Mouse (Mus musculus) intestine, postnatal 0 days (tissue): ENCODE measurements around the gene Trim16. TPM values are rescaled to one million over a fixed set of nuclear protein-coding genes. Genes with fewer than 3 reads are reported as not detected.

Source experiments
- ATAC-seq: fragments of 200-750 bp; cut with Nextera tagmentation; 2 replicates; pipeline ENCODE4 v1.8.0; 2017; ENCODE audit warnings: mild to moderate bottlenecking, moderate TSS enrichment, moderate library complexity
- H3K27ac ChIP-seq: fragments of 300-500 bp; sonication (generic); 2 replicates; pipeline ENCODE4 v1.5.1; 2014; ENCODE audit warnings: mild to moderate bottlenecking, low read depth, low read length, moderate library complexity
- H3K27me3 ChIP-seq: fragments of 300-500 bp; sonication (generic); replicated peaks from 2 replicates; pipeline ENCODE4 v1.6.1; 2014; ENCODE audit warnings: low read length, mixed read lengths; ENCODE audit not compliant: control insufficient read depth, insufficient read depth
- H3K36me3 ChIP-seq: fragments of 300-500 bp; sonication (generic); 2 replicates; pipeline ENCODE4 v1.6.1; 2014; ENCODE audit warnings: mild to moderate bottlenecking, moderate library complexity; ENCODE audit not compliant: control insufficient read depth, insufficient read depth
- H3K4me1 ChIP-seq: fragments of 300-500 bp; sonication (generic); replicated peaks from 2 replicates; pipeline ENCODE4 v1.6.1; 2014; ENCODE audit warnings: antibody characterized with exemption, low read length, mixed read lengths; ENCODE audit not compliant: control insufficient read depth, insufficient read depth
- H3K4me2 ChIP-seq: fragments of 300-500 bp; sonication (generic); replicated peaks from 2 replicates; pipeline ENCODE4 v1.6.1; 2014; ENCODE audit warnings: low read depth, mild to moderate bottlenecking, moderate library complexity
- H3K4me3 ChIP-seq: fragments of 300-500 bp; sonication (generic); 2 replicates; pipeline ENCODE4 v1.5.1; 2014; ENCODE audit warnings: low read depth, low read length
- H3K9ac ChIP-seq: fragments of 300-500 bp; sonication (generic); 2 replicates; pipeline ENCODE4 v1.6.1; 2014; ENCODE audit warnings: mild to moderate bottlenecking, low read depth, low read length
- H3K9me3 ChIP-seq: fragments of 300-500 bp; sonication (generic); 2 replicates; pipeline ENCODE4 v1.6.1; 2016; ENCODE audit warnings: mixed run types; ENCODE audit not compliant: control insufficient read depth
- CTCF ChIP-seq: sonication (generic); IDR thresholded peaks from 2 replicates; pipeline ENCODE4 v1.5.1; 2016; ENCODE audit warnings: low read depth, mild to moderate bottlenecking, control low read depth, antibody characterized with exemption, moderate library complexity
- WGBS: fragments of 180-500 bp; shearing (Covaris S2); extraction: QIAGEN DNeasy Blood & Tissue Kit; methylation state at CpG from one replicate; pipeline ENCODE4 v1.1.7; 2014; 5-methylcytosine and 5-hydroxymethylcytosine counted together
- polyA plus RNA-seq: library from polyadenylated mRNA; unstranded; fragments of >200 nt; fragmentation: Nextera tagmentation; extraction: Ambion mirVana; gene quantifications from 2 replicates; pipeline ENCODE4 v1.2.1, GENCODE M21; 2015

Gene Trim16
- polyA plus RNA-seq, 1 experiment from 2014 or later = 11.5 TPM

DNA sequence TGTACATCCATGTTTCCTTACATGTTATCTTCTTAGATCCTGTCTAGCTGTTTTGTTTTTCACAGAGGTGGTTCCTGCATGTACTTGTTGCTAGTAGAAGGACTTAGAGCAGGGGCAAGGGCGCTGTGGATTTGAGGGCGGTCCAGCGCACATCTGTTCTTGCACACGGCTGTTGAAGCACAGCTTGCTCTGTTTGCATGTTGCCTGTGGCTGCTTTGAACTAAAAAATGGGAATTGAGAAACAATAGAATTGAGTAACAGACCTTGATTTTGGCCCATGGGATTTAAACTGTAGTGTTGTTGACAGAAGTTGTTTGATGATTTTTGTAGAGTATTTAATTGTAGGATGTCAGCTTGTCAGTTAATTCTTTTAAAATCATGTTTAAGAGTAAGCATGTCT is 70.8 kb downstream of the Trim16 start:
- Histone ChIP-seq H3K4me1 (no peaks in the 10 kb centered on the region), H3K4me3 (no peak overlapping the region), H3K36me3 (peaks cover 53% of the 10 kb centered on the region), H3K27me3 (no peaks in the 10 kb centered on the region), H3K9me3 (no peaks in the 10 kb centered on the region), H3K4me2 (no peak overlapping the region), H3K27ac (no peak overlapping the region), H3K9ac (no peak overlapping the region)
- TF ChIP-seq CTCF = no peak
- no peak for ATAC-seq
- WGBS = 91% methylated on average over 4 of the region's 4 CpGs

DNA sequence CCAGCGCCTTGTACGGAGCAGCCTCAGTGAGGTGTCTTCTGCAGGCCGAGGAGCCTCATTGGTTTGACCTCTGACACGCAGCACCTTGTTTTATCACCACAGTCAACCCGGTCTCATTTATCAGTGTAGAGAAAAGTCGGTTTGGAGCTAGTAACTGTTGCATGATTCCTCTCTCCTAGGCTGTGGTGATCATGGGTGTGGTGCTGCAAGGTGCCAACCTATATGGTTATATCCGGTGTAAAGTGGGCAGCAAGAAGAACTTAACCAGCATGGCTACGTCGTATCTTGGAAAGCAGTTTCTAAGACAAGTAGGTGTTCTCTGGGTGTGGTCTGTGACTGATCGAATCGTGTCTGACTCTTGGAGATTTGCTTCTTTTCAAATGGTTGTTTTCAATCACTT is 71.7 kb downstream of the Trim16 start:
- Histone ChIP-seq H3K4me3 (no peak overlapping the region), H3K9ac (no peak overlapping the region), H3K27me3 (no peaks in the 10 kb centered on the region), H3K4me2 (no peak overlapping the region), H3K27ac (no peak overlapping the region), H3K9me3 (no peaks in the 10 kb centered on the region), H3K36me3 (peaks cover 47% of the 10 kb centered on the region), H3K4me1 (no peaks in the 10 kb centered on the region)
- no peak for ATAC-seq
- TF ChIP-seq CTCF = no peak
- WGBS = 88% methylated on average over 11 of the region's 11 CpGs

Other genes starting within 250 kb of the Trim16 start
- 6.0 and 6.3 TPM in 2 replicates for gene Trpv2, start 245.7 kb upstream of the Trim16 start, polyA plus RNA-seq
- gene Lrrc75a, start 171.7 kb upstream of the Trim16 start, polyA plus RNA-seq = 31.9 and 32.3 TPM in 2 replicates
- gene Mmgt2, start 171.6 kb upstream of the Trim16 start, polyA plus RNA-seq = 62.2 and 67.7 TPM in 2 replicates
- 1.5 and 2.3 TPM in 2 replicates for gene Zfp287, start 88.3 kb upstream of the Trim16 start, polyA plus RNA-seq
- not detected in 2 replicates for gene Gm10428, start 67.1 kb upstream of the Trim16 start, polyA plus RNA-seq
- 4.2 and 4.3 TPM in 2 replicates for gene Zfp286, start 30.8 kb upstream of the Trim16 start, polyA plus RNA-seq
- gene Fbxw10, start 26.8 kb downstream of the Trim16 start, polyA plus RNA-seq = 0.14 and 0.17 TPM in 2 replicates
- gene Tvp23b, start 59.2 kb downstream of the Trim16 start, polyA plus RNA-seq = 53.4 and 57.2 TPM in 2 replicates
- gene Cdrt4, start 131.0 kb downstream of the Trim16 start, polyA plus RNA-seq = not detected in 2 replicates
- gene Tekt3, start 241.4 kb downstream of the Trim16 start, polyA plus RNA-seq = not detected in 2 replicates